Comparison of ENCODE assay signal across 14 mouse cellular contexts in the genomic region with DNA sequence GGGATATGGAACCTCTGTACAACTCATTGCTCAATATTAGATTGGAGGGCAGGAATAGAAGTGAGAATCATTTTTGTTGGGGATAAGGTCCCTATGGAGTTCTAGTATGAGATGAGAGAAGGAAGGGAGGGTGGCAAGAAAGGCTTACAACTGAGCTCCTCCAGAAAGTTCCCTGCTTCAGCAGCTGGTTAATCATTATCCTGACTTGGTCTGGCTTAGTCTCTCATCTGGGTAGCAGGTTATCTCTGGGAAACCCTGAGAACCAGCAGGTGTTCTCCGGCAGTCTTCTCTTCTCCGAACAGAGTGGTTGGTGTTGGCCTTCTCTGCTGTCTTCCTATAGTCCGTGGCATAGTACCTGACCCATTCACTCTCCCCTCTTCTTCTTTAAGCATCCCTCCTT. TPM values are rescaled to one million over a fixed set of nuclear protein-coding genes. Genes with fewer than 3 reads are reported as not detected.
DNase-seq lines count a peak whose midpoint lies in the region; ATAC-seq and TF ChIP-seq lines count a peak whose summit lies in the region.
"Had no signal": no experiment of that assay in that cellular context is flagged by ENCODE, and none has a peak within 500 bp of the region (broad histone marks: within the 10 kb centered on the region; RNA-seq: fewer than 3 reads in every experiment).

No protein-coding gene starts in this region.

- H3K9ac ChIP-seq in limb, embryonic 14.5 days (ENCODE audit: low read depth, low read length, severe bottlenecking), result no peak overlapping the region
- H3K9ac ChIP-seq in forebrain, embryonic 15.5 days (replicated peaks), result peak overlapping the region; percentile 94
- no peak overlapping the region for H3K9ac ChIP-seq in intestine, embryonic 14.5 days (ENCODE audit: low read length)
- peak overlapping the region; percentile 91; the same call in 1 of the 2 replicates for H3K9ac ChIP-seq in neural tube, embryonic 14.5 days (replicated peaks; ENCODE audit: low read depth, low read length)
- H3K9ac ChIP-seq: liver, embryonic 15.5 days had no signal

- no peak overlapping the region for H3K4me3 ChIP-seq in limb, embryonic 14.5 days (replicated peaks; ENCODE audit: low read length)
- no peak overlapping the region for H3K4me3 ChIP-seq in limb, embryonic 10.5 days
- peak overlapping the region; percentile 84 for H3K4me3 ChIP-seq in forebrain, embryonic 15.5 days
- H3K4me3 ChIP-seq in intestine, embryonic 14.5 days (ENCODE audit: low read depth, low read length), result no peak overlapping the region
- H3K4me3 ChIP-seq in neural tube, embryonic 14.5 days (ENCODE audit: low read depth, low read length), result peak overlapping the region; percentile 62
- H3K4me3 ChIP-seq: liver, embryonic 15.5 days; myocyte had no signal

- no peak for TF ChIP-seq POLR2A in limb, embryonic 14.5 days (IDR thresholded peaks at IDR 0.05; ENCODE audit: borderline replicate concordance, extremely low read depth, insufficient read depth, insufficient read length)

- H3K36me3 ChIP-seq in limb, embryonic 14.5 days (ENCODE audit: control insufficient read depth, insufficient read depth, low read length), result no peaks in the 10 kb centered on the region
- no peaks in the 10 kb centered on the region for H3K36me3 ChIP-seq in limb, embryonic 10.5 days
- H3K36me3 ChIP-seq in forebrain, embryonic 15.5 days, result no peaks in the 10 kb centered on the region
- H3K36me3 ChIP-seq in intestine, embryonic 14.5 days (ENCODE audit: control insufficient read depth, insufficient read depth, low read length), result no peaks in the 10 kb centered on the region
- peaks cover 5% of the 10 kb centered on the region; the same call in 1 of the 2 replicates for H3K36me3 ChIP-seq in neural tube, embryonic 14.5 days (ENCODE audit: control insufficient read depth, insufficient read depth, low read length)
- H3K36me3 ChIP-seq: liver, embryonic 15.5 days had no signal

- no peak for ATAC-seq in limb, embryonic 14.5 days (ENCODE audit: low FRiP score, low read depth)
- ATAC-seq in forebrain, embryonic 15.5 days (replicated peaks), result no peak
- ATAC-seq in intestine, embryonic 14.5 days (replicated peaks; ENCODE audit: low FRiP score, low TSS enrichment, low read depth), result no peak
- ATAC-seq in neural tube, embryonic 14.5 days (ENCODE audit: low read depth), result no peak
- ATAC-seq in activated CD4-positive, CD25-positive, alpha-beta regulatory T cell, adult 4 months, result no peak

- no peaks in the 10 kb centered on the region for H3K9me3 ChIP-seq in limb, embryonic 14.5 days (ENCODE audit: control insufficient read depth, low read length)
- no peaks in the 10 kb centered on the region for H3K9me3 ChIP-seq in limb, embryonic 10.5 days (replicated peaks)
- no peaks in the 10 kb centered on the region for H3K9me3 ChIP-seq in forebrain, embryonic 15.5 days
- no peaks in the 10 kb centered on the region for H3K9me3 ChIP-seq in intestine, embryonic 14.5 days (ENCODE audit: control insufficient read depth, low read length)
- H3K9me3 ChIP-seq in neural tube, embryonic 14.5 days (ENCODE audit: control insufficient read depth, low read length), result no peaks in the 10 kb centered on the region
- H3K9me3 ChIP-seq: liver, embryonic 15.5 days had no signal

- DNase-seq in limb, embryonic 14.5 days (ENCODE audit: low spot score), result no peak
- DNase-seq in limb, embryonic 10.5 days (ENCODE audit: low spot score), result no peak
- DNase-seq in intestine, embryonic 14.5 days (ENCODE audit: low spot score), result no peak
- DNase-seq in urinary bladder, postnatal 36 days (ENCODE audit: low spot score in 2 of 2), result no peak
- no peak for DNase-seq in frontal cortex, postnatal 36 days (ENCODE audit: low spot score in 2 of 2)
- DNase-seq: gastrocnemius, postnatal 10 days; heart, postnatal 36 days; spleen, adult 18-20 months; thymus, postnatal 14 days had no signal

- H3K27me3 ChIP-seq in limb, embryonic 14.5 days (ENCODE audit: control insufficient read depth, insufficient read depth, low read length), result 0 out of 2 replicates have a peak, but pooled peaks cover 8% of the 10 kb centered on the region
- H3K27me3 ChIP-seq in limb, embryonic 10.5 days (ENCODE audit: low read depth, poor library complexity, severe bottlenecking), result peaks cover 36% of the 10 kb centered on the region
- H3K27me3 ChIP-seq in forebrain, embryonic 15.5 days, result no peaks in the 10 kb centered on the region
- H3K27me3 ChIP-seq in intestine, embryonic 14.5 days (replicated peaks; ENCODE audit: control insufficient read depth, insufficient read depth, low read length), result no peaks in the 10 kb centered on the region
- H3K27me3 ChIP-seq in neural tube, embryonic 14.5 days (ENCODE audit: control insufficient read depth, insufficient read depth, low read length), result no peaks in the 10 kb centered on the region

- peaks cover 15% of the 10 kb centered on the region; the same call in 1 of the 2 replicates for H3K4me1 ChIP-seq in limb, embryonic 14.5 days (ENCODE audit: control insufficient read depth, insufficient read depth, low read length)
- H3K4me1 ChIP-seq in limb, embryonic 10.5 days, result peaks cover 78% of the 10 kb centered on the region
- H3K4me1 ChIP-seq in forebrain, embryonic 15.5 days, result peaks cover 77% of the 10 kb centered on the region
- peaks cover 33% of the 10 kb centered on the region for H3K4me1 ChIP-seq in intestine, embryonic 14.5 days (replicated peaks; ENCODE audit: control insufficient read depth, insufficient read depth, low read length)
- peaks cover 54% of the 10 kb centered on the region for H3K4me1 ChIP-seq in neural tube, embryonic 14.5 days (ENCODE audit: control insufficient read depth, insufficient read depth, low read length)

- H3K4me2 ChIP-seq in limb, embryonic 14.5 days (replicated peaks; ENCODE audit: low read depth, low read length, severe bottlenecking), result 0 out of 2 replicates have a peak overlapping the region, but pooled peaks have one; percentile 3
- peak overlapping the region; percentile 77 for H3K4me2 ChIP-seq in forebrain, embryonic 15.5 days (replicated peaks)
- H3K4me2 ChIP-seq in intestine, embryonic 14.5 days (ENCODE audit: low read length), result peak overlapping the region; percentile 95
- H3K4me2 ChIP-seq in neural tube, embryonic 14.5 days (ENCODE audit: low read depth, low read length), result peak overlapping the region; percentile 78
- H3K4me2 ChIP-seq: liver, embryonic 15.5 days had no signal

- no peak overlapping the region for H3K27ac ChIP-seq in limb, embryonic 14.5 days (replicated peaks; ENCODE audit: low read depth, low read length)
- H3K27ac ChIP-seq in limb, embryonic 10.5 days, result no peak overlapping the region
- peak overlapping the region; percentile 96 for H3K27ac ChIP-seq in forebrain, embryonic 15.5 days (replicated peaks)
- no peak overlapping the region for H3K27ac ChIP-seq in intestine, embryonic 14.5 days (ENCODE audit: low read depth)
- H3K27ac ChIP-seq in neural tube, embryonic 14.5 days (ENCODE audit: low read depth, low read length), result no peak overlapping the region
- H3K27ac ChIP-seq: liver, embryonic 15.5 days had no signal

- WGBS in limb, embryonic 14.5 days, result 82% methylated on average over 3 of the region's 3 CpGs
- 79% methylated on average over 3 of the region's 3 CpGs for WGBS in limb, embryonic 10.5 days
- 75% methylated on average over 3 of the region's 3 CpGs for WGBS in forebrain, embryonic 15.5 days
- 58% methylated on average over 3 of the region's 3 CpGs for WGBS in intestine, embryonic 14.5 days
- WGBS in neural tube, embryonic 14.5 days, result 78% methylated on average over 3 of the region's 3 CpGs

RNA-seq across cellular contexts. Expression of a gene that starts 5.6 kb away (rescaled TPM):
- 10.8 and 11.0 TPM in 2 replicates for polyA plus RNA-seq in limb, embryonic 14.5 days (2012; rRNA removed)
- polyA plus RNA-seq in limb, embryonic 14.5 days (2014; fragmentation: Nextera tagmentation; extraction: Ambion mirVana), result 10.2 and 11.9 TPM in 2 replicates
- polyA plus RNA-seq in limb, embryonic 10.5 days (2016; fragmentation: Nextera tagmentation; extraction: Ambion mirVana), result 6.4 TPM in 2 replicates
- polyA plus RNA-seq in forebrain, embryonic 15.5 days (2015; fragmentation: Nextera tagmentation; extraction: Ambion mirVana), result 72.1 and 78.3 TPM in 2 replicates
- polyA plus RNA-seq in intestine, embryonic 14.5 days (2014; fragmentation: Nextera tagmentation; extraction: Ambion mirVana), result 8.4 and 8.9 TPM in 2 replicates
- 76.0 and 79.2 TPM in 2 replicates for polyA plus RNA-seq in neural tube, embryonic 14.5 days (2014; fragmentation: Nextera tagmentation; extraction: Ambion mirVana)
- polyA plus RNA-seq in activated CD4-positive, CD25-positive, alpha-beta regulatory T cell, adult 4 months (2017; shearing (Covaris generic)), result not detected

Comparison
In these comparisons a context has a peak if more than half of its experiments do, and no peak if none do; other contexts are left out.
1. H3K4me2 ChIP-seq: peak in every context shown above with its lines; median percentile 95 in intestine, embryonic 14.5 days; 78 in neural tube, embryonic 14.5 days; 77 in forebrain, embryonic 15.5 days; 3 in limb, embryonic 14.5 days.
2. H3K4me3 ChIP-seq: peak in forebrain, embryonic 15.5 days (single experiment) and neural tube, embryonic 14.5 days (single experiment); none in limb, embryonic 14.5 days (single experiment), limb, embryonic 10.5 days (single experiment) and intestine, embryonic 14.5 days (single experiment).
3. H3K9ac ChIP-seq: peak in forebrain, embryonic 15.5 days (single experiment) and neural tube, embryonic 14.5 days (single experiment); none in limb, embryonic 14.5 days (single experiment) and intestine, embryonic 14.5 days (single experiment).